Mouse (Mus musculus) adrenal gland, postnatal 4 days (tissue): ENCODE data around the gene Psmc3ip. TPM values are rescaled to one million over a fixed set of nuclear protein-coding genes. Genes with fewer than 3 reads are reported as not detected.

ENCODE experiments used
- DNase-seq, 2 experiments: peaks; one replicate each; pipeline ENCODE4 v3.0.0; 2021 to 2022; ENCODE audit warnings: low spot score in 2 of 2, mixed read lengths in 2 of 2
- total RNA-seq, 2 experiments: library from RNA; stranded (reverse); gene quantifications; 2 replicates each; pipeline ENCODE4 v1.2.3; 2021

The Psmc3ip gene
- total RNA-seq, 2 experiments from 2014 or later = 10.3 to 11.9 TPM

DNA sequence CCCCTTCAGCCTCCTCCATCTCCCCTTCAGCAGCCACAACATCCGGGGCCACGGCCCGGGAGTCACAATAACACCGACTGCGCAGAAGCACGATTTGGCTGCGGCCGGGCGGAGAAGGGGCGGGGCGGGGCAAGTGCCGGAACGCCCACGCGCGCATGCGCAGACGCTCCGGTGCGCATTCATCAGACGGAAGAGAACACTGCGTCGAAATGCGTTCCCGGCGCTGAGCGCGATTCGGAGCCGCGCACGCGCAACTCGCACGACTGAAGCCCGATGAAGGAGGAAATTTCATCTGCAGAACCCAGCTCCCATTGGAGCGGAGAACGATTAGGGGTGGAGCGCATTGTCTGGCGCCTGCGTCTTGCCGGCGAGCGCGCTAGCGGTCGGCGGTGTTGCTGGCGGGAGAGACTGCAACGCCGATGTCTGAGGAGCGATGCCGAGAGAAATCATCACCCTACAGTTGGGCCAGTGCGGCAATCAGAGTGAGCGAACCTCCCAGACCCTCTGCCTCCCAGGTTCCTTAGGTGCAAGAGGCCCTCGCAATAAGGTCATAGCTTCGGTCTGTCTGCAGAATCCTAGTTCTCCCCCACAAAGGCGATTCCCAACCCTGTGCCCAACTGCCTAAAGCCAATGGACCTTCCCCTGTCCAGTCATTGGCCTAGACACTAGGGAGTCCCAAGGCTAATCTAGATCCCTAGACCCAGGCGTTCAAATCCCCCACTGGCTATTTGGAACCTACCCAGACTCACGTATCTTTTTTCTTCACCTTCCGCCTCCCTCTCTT, 24.7 kb upstream of the Psmc3ip start, which contains the start of the genes Retreg3 and Tubg1:
Retreg3 (minus strand) TSS at position 133 of the 784 bp plus-strand sequence.
Tubg1 (plus strand) TSS at position 178 of the 784 bp plus-strand sequence.
- peak; percentile 96 to 99 for DNase-seq

DNA sequence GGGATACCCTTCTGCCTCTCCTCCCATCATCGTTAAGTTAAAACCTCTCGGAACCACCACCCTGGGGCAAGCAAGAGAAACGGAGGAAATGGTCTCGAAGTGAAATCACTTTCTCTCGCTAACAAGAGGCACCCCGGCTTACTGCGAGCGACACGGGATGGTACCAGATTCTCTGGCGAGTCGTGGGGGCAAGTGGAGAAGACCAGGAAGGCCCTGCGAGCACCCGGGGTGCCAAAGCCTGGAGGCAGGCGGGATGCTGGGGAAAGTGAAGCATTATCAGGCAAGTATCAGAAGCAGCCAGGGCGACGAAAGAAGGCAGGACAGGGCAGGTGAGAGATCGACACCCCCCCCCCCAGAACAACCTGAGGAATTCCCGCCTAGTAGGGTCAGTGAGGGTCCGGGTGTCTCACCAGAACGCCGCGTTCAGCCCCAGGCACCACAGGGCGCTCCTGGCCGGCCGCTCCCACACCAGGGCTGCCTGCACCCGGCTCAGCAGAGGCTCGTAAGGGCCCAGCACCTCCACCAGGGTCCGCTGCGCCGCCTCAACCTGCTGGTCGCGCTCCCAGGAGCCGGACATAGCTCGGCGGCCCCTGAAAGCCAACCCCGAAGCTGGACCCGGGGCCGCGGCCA, 24.0 kb upstream of the Psmc3ip start:
- DNase-seq = no peak

DNA sequence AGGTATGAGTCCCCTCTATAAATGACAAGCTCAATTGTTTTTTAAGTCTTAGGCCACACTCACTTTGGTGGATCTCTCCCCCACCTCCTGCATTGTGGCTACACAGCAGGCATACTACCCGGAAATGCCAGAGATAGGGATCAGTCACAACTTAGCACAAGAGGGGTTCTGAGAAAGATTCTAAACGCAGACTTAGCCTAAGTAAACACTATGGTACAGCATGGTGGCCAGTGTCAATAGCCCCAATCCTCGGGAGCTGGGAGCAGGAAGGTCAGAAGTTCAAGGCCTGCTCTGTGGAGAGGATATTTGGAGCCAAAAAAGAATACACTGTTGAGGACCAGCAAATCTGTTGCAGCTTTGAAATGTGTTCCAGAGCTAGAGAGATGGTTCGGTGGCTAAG, 22.9 kb upstream of the Psmc3ip start:
- no peak for DNase-seq

DNA sequence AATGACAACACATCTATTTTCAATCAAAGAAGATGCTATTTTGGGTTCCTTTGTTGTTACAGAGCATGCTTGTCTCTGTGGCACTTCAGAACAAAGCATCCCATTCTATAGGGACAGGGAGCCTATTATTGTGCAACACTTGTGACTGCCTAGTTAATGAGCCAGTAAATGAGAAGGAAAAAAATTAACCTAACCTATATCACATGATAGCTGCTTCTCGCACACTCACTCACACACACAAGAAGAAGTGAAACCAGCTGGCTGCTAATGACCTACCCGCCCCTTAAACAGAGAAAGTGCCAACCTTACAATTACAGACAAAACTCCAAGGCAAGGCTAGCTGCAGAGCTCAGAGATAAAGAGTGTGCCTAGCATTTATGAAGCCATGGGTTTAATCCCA, 20.3 kb upstream of the Psmc3ip start:
- DNase-seq = no peak

DNA sequence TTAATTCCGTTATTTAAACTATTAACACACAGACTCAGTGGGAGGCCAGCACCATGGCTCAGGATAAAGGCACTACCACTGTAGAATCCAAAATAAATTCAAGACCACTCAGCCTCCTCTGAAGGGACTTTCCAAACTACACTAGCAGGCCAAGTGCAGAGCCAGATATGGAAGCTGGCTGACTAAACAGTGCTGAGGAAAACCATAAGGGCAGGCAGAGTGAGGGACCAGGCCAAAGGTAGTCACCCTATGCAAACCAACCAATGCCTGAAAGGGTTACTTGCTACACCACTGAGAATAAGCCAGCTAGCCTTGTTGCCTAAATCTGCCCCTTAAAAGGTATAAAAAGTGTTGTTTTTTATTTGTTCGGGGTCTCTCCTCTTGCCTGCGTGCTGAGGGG, 16.9 kb upstream of the Psmc3ip start:
- no peak for DNase-seq

DNA sequence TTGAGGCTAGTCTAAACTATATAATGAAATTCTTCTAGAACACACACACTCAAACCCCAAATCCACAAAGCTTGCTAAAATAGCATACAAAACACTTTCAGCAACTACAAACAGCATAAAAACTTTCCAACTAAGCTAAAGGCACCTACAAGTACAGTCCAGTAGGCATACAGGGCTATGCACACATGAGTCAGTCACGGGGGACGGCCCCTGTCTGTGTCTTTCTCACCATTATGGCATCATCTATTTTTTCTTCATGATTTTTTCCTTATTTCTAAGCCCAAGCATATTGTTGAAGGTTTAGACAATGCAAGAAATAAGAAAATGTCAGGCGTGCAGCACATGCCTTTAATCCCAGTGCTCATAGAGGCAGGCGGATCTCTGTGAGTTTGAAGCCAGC, 15.9 kb upstream of the Psmc3ip start:
- no peak for DNase-seq

DNA sequence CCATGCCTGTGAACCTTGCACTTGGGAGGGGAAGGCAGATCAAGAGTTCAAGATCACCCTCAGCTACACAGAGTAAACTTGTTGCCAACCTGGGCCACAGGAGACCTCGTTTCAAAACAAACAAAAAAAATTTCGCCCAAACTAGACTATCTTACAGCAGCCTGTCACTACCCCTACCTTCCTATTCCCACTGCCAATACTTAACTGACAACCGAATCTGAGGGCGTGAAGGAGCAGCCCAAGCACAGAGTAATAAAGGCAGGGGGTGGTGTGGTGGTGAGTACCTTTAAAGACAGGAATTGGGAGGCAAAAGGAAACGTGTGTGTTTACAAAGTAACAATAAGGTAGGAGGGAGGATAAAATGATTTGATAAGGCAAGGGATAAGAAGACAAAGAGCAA, 15.5 kb upstream of the Psmc3ip start:
- DNase-seq = no peak

DNA sequence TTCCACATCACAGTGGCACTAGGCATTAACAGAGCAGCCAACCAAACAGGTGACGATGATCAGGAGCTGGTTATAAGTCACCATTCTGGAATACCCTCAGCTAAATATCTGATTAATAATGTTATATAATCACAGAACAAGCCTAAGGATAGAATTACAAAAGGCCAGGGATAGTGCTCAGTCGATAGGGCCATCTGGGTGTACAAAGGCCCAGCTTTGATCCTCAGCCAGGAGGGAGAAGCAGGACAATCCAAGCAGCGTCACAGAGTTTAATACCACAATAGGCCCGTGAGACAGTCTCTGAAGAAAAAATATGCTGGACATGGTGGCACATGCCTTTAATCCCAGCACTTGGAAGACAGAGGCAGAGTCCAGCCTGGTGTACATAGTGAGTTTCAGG, 14.1 kb upstream of the Psmc3ip start:
- no peak for DNase-seq

DNA sequence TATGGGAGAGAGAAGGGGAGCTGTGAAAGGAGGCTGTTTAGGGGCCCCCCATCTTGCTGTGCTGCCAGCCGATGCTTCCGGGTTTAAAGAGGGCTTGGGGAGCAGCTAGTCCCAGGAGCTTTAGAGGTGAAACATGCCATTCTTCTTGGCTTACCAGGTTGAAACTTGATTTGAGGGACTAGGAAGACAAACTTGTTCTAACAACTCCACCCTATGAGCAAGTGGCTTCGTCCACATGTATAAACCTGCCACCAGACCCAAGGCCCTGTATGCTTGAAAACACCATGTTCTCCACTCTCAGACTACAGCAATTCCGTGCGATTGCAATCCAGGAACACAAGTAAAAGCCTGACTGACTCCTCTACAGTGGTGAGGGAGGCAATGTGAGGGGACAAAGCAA, 7.8 kb upstream of the Psmc3ip start:
- no peak for DNase-seq

DNA sequence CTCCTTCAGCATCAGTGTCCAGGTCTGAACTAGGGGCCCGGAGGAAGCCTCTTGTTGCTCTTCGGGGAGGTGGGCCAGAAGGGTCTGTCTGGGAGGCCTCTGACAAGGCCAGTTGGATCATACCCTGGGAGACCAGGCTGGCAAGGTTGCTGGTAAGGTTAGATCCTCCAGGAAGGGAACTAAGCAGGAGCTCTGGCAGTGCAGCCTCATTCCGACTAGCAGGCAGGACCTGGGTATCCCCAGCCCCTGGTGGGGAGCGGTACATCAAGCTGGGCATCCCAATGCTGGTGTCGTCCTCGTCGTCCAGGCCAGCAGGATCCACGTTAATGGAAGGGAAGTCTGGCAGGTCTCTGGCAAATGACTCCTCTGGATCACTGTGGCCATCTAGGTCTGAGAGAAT, 3.0 kb upstream of the Psmc3ip start:
- no peak for DNase-seq

DNA sequence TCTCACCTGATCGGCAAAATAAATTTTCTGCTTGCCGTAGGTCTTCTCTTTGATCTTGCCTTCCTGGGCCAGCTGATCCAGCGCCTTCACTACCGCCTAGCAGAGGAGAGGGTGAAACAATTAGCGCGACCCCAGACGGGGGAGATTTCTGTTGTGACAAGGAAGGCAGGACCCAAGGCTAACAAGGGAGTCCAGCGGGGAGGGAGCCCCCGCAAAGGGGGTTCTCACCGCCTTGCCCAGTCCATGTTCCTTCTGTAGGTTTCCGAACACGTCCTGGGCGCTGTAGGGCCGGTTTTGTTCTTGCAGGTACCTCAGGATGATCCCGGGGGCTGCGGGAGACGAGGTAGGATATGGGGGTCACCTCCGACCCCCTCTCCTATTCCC, 314 bp downstream of the Psmc3ip start:
- DNase-seq = no peak

DNA sequence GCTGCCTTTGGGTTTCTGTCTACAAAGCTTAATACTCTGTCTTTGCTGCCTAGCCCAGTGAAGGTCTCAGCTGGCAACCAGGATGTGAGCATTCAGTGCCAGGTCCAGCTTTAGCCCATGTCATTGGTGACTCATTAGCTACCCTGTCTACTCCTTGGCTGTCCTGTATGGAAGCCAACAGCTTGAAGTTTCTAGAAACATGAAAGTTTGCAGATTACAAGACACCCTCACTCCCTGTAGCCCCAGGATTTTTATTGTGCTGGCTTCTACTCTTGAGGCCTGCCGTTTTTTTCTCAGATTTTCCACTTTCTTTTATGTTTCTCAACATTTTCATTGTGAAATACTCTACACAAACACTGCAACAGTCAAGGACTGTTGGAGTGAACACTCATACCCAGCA, 5.3 kb downstream of the Psmc3ip start:
- no peak for DNase-seq

DNA sequence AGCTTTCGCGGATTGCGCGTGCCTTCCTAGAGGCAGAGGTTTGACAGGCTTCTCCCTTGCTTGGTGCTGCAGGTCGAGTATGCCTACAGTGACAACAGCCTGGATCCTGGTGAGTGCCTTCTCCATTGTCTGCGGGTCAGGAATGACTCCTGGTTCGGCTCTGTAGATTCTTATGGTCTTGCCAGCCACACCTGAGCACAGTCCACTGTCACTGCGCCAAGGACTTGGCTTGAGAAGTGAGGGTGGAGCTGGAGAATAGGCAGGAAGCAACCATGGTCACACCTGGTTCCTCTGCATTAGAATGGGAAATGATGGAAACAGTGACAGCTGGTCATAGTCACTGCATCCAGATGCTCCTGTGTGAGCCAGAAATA, 7.6 kb downstream of the Psmc3ip start:
- no peak for DNase-seq

DNA sequence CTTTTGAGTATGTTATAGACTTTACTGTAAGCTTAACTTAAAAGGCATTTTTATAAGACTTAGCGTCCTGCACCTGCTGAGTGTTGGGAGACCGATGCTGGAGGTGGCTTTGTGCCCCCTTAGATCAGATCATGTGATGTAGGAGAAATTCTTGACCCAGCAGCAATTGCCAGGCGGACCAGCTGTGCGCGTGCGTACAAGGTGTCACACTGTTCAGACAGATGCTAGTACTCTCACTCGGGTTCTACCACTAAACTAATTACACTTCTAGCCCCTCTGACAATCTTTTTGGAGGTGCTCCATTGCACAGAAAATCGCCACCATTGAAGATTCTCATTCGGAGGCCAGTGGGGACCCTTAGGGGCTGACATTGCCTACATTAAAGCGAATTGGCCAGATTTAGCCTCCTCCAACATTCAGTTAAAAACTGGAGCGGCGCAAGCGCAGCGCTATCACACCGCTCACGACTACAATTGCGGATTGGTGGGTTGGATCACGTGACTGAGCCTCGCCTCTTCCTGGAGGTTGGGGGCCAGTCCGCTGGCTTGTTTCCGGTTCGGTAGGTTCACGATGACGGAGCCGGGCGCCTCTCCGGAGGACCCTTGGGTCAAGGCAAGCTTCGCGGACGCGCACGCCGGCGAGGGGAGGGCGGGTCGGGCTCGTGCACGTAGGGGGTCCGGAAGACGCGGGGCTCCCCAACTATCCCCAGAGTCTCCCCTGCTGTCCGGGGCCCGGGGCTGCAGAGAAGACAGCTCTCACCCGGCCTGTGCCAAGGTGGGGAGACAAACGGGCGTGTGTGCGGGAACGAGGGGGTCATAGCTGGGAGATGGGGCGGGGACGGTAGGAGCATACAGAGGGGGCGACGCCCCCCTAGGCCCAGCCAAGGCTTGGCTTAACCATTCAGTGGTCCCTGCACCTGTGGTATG, 8.2 kb downstream of the Psmc3ip start, which contains the start of gene Mlx:
Mlx (plus strand) TSS at position 522 of the 926 bp plus-strand sequence.
- DNase-seq = peak; percentile 69 to 78

DNA sequence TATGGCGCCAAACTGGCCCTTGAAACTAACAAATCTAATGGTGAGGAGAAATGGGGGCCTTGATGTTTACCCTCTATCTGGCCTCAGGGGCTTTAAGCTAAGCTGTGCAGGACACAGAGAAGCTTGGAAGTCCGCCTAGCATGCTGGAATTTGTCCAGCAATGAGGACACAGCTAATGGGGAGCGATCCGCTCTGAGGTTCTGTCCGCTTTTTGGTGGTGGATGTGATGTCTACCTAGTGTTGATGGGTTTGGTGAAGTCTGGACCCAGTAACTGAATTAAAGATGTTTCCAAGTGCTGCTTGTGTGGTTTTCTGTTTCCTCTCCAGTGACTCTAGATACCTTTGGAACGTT, 8.9 kb downstream of the Psmc3ip start:
- no peak for DNase-seq

DNA sequence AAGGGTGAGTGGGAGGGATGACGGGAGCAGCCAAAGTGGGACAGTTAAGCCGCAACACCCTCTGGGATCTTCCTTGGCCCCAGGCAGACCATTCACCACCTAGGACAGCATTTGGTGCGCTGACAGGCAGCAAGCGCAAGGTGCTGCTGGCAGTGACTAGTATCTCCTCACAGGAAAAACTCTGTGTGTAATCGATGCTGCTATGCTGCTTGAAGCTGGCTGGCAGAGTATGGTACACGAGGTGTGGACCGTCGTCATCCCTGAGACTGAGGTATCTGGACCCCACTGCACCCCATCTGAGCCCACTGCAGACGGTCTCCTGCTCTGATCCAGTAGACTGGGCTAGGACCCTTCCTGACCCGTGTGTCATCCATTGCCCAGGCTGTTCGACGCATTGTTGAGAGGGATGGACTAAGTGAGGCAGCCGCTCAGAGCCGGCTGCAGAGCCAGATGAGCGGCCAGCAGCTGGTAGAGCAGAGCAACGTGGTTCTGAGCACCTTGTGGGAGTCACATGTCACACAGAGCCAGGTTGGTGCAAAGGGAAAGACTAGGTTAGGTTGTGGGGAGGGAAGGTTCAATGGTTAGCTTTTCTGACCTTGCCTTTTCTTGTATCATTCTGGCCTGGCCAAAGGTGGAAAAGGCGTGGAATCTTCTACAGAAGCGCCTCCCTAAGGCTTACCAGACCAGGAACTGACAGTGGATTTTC, 9.5 kb downstream of the Psmc3ip start:
- DNase-seq = no peak

DNA sequence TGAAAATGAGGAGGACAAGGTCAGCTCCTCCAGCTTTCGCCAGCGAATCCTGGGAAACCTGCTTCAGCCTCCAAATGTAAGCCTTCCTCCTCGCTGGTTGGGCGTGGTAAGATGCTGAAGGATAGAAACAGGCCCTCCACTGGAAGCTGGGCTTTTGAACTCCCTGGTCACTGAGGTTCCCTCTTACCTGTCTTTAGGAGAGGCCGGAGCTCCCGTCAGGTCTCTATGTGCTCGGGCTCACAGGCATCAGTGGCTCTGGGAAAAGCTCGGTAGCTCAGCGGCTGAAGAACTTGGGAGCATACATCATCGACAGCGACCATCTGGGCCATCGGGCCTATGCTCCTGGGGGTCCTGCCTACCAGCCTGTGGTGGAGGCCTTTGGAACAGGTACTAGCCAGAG, 10.4 kb downstream of the Psmc3ip start:
- DNase-seq = no peak

DNA sequence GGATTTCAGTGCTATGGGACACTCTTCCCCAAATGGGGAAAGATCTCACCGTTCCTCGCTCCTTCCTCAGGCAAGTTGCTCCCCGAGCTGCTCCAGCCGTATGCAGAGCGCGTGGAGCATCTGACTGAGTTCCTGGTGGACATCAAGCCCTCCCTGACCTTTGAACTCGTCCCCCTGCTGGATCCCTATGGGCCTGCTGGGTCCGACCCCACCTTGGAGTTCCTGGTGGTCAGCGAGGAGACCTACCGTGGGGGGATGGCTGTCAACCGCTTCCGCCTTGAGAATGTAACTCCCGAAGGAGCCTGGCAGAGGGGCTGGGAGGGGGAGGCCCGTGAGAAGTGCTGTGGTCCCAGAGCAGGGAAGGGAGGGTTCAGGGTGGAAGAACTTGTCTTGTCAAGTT, 11.0 kb downstream of the Psmc3ip start:
- DNase-seq = no peak

DNA sequence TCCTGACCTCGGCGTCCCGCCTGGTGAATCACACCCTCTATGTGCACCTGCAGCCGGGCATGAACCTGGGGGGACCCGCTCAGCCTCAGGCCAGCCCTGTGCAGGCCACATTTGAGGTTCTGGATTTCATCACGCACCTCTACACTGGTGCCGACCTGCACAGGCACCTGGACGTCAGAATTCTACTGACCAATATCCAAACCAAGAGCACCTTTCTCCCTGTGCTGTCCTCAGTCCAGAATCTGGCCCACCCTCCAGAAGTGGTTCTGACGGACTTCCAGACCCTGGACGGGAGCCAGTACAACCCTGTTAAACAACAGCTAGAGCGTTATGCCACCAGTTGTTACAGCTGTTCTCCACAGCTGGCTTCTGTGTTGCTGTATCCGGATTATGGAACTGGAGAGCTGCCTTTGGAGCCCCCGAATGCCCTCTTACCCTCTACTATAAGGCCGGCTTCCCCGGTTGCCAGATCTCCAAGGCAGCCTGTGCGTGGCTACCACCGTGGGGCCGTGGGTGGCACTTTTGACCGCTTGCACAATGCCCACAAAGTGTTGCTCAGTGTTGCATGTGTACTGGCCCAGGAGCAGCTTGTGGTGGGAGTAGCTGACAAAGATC, 12.0 kb downstream of the Psmc3ip start:
- DNase-seq = no peak

DNA sequence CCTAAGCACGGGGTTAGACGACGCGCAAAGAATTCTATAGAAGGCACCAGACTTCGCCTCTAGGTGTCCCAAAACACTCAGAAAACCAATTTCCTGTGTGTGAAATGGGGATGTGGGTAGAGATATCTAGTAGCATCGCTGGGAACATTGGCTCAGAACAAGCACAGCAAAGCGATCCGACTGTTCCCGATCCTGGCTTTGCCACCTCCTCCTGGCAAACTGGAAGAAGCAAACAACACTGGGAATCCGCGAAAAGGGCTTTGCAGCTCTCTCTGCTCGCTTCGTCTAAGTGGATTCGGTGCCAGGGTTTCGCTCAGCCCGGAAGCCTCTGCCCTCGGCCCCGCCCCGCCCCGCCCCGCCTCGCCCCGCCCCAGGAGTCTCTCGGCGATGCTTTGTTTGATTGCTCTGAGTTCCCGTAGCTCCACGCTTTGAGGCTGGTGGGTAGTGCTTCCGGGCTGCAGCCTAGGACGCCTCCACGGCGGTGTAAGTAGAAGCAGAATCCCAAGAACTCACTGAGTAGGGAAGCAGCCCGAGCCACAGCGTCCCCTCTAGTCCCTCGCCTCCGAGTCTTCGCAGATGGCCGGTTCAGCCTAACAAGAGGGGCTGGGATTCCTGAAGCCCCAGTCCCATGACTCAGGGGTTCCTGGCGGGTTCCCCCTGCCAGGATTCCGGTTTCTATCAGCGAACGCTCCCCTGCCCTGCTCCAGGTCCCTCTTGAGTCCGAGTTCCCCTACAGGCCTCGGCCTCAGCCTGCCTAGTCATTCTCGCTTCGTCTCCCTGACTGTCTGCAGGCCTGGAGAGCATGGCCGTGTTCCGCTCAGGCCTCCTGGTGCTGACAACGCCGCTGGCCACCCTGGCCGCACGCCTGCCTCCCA, 12.8 kb downstream of the Psmc3ip start, which contains the start of gene Coasy:
Coasy (plus strand) TSS at position 358 of the 875 bp plus-strand sequence.
- peak in 1 of 2 experiments; percentile 69 for DNase-seq
